Mouse (Mus musculus) liver, postnatal 0 days (tissue): ENCODE measurements around the gene Nmt1.

Experiments used
- CTCF ChIP-seq: sonication (generic); IDR thresholded peaks from 2 replicates; pipeline ENCODE4 v1.5.1; 2016; ENCODE audit warnings: antibody characterized with exemption, low read depth
- EP300 ChIP-seq: IDR thresholded peaks from 2 replicates; pipeline ENCODE4 v1.6.1; 2016; ENCODE audit warnings: antibody characterized with exemption, low read depth, mild to moderate bottlenecking

DNA sequence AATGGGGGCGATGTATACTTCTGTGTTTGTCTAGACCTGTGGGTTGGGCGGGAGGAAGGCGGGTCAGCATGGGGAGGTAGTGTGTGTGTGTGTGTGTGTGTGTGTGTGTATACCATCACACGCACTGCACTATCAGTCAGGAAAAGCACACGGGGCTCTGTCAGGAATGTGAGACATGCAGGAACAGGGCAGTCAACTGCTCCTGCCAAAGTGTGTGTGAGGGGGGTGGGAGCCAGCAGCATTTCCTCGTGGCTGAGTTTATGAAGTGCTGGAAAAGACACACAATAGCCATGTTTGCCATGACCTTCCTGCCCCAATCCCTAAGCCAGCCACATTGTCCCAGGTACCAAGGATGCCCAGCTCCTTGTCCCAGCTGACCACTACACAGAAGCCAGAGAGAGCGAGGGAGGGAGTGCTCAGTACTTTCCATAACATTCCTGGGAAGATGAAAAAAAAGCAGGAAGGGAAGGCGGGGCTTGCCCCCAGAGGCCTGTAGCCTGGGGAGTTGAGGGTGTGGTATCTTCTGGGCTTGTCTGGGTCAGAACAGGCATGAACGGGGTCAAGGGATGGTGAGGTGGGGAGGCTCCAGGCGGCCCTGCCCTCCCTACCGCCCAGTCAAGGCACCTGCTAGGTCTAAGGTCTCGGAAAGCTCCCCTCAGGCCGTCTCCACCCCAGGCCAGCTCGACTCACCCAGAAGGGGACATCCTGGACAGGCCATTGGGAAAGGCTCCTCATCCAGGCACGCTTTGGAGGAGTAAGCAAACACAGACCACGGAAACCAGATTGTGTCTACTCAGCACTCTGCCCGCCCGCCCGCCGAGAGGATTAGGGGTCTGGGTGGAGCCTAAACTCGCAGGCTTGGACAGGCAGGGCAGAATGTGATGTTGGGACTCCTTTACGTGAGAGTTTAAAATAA lies 69.2 kb downstream of the Nmt1 start:
- no peak for TF ChIP-seq CTCF
- no peak for TF ChIP-seq EP300
